Mouse (Mus musculus) hindbrain, embryonic 15.5 days (tissue): Measurements from ENCODE around the gene Ppp1r37. TPM values are rescaled to one million over a fixed set of nuclear protein-coding genes. Genes with fewer than 3 reads are reported as not detected.

Experiments used
- ATAC-seq: fragments of 200-750 bp; cut with Nextera tagmentation; 2 replicates; pipeline ENCODE4 v1.8.0; 2017; ENCODE audit warnings: low read depth, moderate number of reproducible peaks, moderate TSS enrichment; ENCODE audit not compliant: low FRiP score
- H3K27ac ChIP-seq: fragments of 300-500 bp; sonication (generic); replicated peaks from 2 replicates; pipeline ENCODE4 v1.5.1; 2015; ENCODE audit warnings: mild to moderate bottlenecking, inconsistent platforms
- H3K27me3 ChIP-seq: fragments of 300-500 bp; sonication (generic); 2 replicates; pipeline ENCODE4 v1.6.1; 2015; ENCODE audit warnings: control low read depth, inconsistent platforms
- H3K36me3 ChIP-seq: fragments of 300-500 bp; sonication (generic); 2 replicates; pipeline ENCODE4 v1.6.1; 2015; ENCODE audit warnings: control low read depth, inconsistent platforms
- H3K4me1 ChIP-seq: fragments of 300-500 bp; sonication (generic); replicated peaks from 2 replicates; pipeline ENCODE4 v1.6.1; 2015; ENCODE audit warnings: control low read depth, inconsistent platforms
- H3K4me2 ChIP-seq: fragments of 300-500 bp; sonication (generic); 2 replicates; pipeline ENCODE4 v1.6.1; 2015; ENCODE audit warnings: moderate library complexity, mild to moderate bottlenecking, inconsistent platforms
- H3K4me3 ChIP-seq: fragments of 300-500 bp; sonication (generic); 2 replicates; pipeline ENCODE4 v1.5.1; 2015; ENCODE audit warnings: mild to moderate bottlenecking, inconsistent platforms
- H3K9ac ChIP-seq: fragments of 300-500 bp; sonication (generic); 2 replicates; pipeline ENCODE4 v1.6.1; 2015; ENCODE audit warnings: inconsistent platforms
- H3K9me3 ChIP-seq: fragments of 300-500 bp; sonication (generic); 2 replicates; pipeline ENCODE4 v1.6.1; 2016; ENCODE audit warnings: control low read depth, inconsistent platforms
- WGBS: fragments of 180-500 bp; shearing (Covaris S2); methylation state at CpG from one replicate; pipeline ENCODE4 v1.1.7; 2015; 5-methylcytosine and 5-hydroxymethylcytosine counted together
- polyA plus RNA-seq: library from polyadenylated mRNA; unstranded; fragments of >200 nt; fragmentation: Nextera tagmentation; extraction: Ambion mirVana; gene quantifications from 2 replicates; pipeline ENCODE4 v1.2.1, GENCODE M21; 2015

Ppp1r37 gene
- polyA plus RNA-seq, 1 experiment from 2014 or later: 46.6 TPM

- no peaks in the 10 kb centered on the region for H3K9me3 ChIP-seq
- 0 out of 2 replicates have a peak, but pooled peaks cover 5% of the 10 kb centered on the region for H3K36me3 ChIP-seq
- H3K4me3 ChIP-seq: no peak overlapping the region
- 80% methylated on average over 5 of the region's 5 CpGs for WGBS
- no peaks in the 10 kb centered on the region for H3K27me3 ChIP-seq
- H3K9ac ChIP-seq: no peak overlapping the region
- no peak overlapping the region for H3K4me2 ChIP-seq
- peaks cover 6% of the 10 kb centered on the region; the same call in 1 of the 2 replicates for H3K4me1 ChIP-seq
- H3K27ac ChIP-seq: no peak overlapping the region
- ATAC-seq: no peak
Measured at GRCm38 (mm10) chr7:19551634-19552033, 11.2 kb downstream of the Ppp1r37 start.

- 0 out of 2 replicates have a peak, but pooled peaks cover 5% of the 10 kb centered on the region for H3K36me3 ChIP-seq
- H3K9me3 ChIP-seq: no peaks in the 10 kb centered on the region
- H3K4me1 ChIP-seq: 0 out of 2 replicates have a peak, but pooled peaks cover 4% of the 10 kb centered on the region
- ATAC-seq: no peak
- H3K27me3 ChIP-seq: no peaks in the 10 kb centered on the region
- no peak overlapping the region for H3K27ac ChIP-seq
- 93% methylated on average over 10 of the region's 10 CpGs for WGBS
- no peak overlapping the region for H3K4me2 ChIP-seq
- H3K9ac ChIP-seq: no peak overlapping the region
- H3K4me3 ChIP-seq: no peak overlapping the region
Measured at GRCm38 (mm10) chr7:19549394-19549793, 13.5 kb downstream of the Ppp1r37 start.

GRCm38 (mm10) chr7:19547344-19547969, 15.4 kb downstream of the Ppp1r37 start:
- 66% methylated on average over 2 of the region's 2 CpGs for WGBS
- no peak overlapping the region for H3K4me2 ChIP-seq
- H3K36me3 ChIP-seq: 0 out of 2 replicates have a peak, but pooled peaks cover under 1% of the 10 kb centered on the region
- no peak for ATAC-seq
- no peak overlapping the region for H3K4me3 ChIP-seq
- peaks cover 7% of the 10 kb centered on the region for H3K4me1 ChIP-seq
- H3K27ac ChIP-seq: no peak overlapping the region
- no peaks in the 10 kb centered on the region for H3K9me3 ChIP-seq
- no peak overlapping the region for H3K9ac ChIP-seq
- no peaks in the 10 kb centered on the region for H3K27me3 ChIP-seq

GRCm38 (mm10) chr7:19546007-19546406, 16.9 kb downstream of the Ppp1r37 start:
- H3K4me1 ChIP-seq: peaks cover 22% of the 10 kb centered on the region
- H3K27ac ChIP-seq: no peak overlapping the region
- H3K27me3 ChIP-seq: no peaks in the 10 kb centered on the region
- no peaks in the 10 kb centered on the region for H3K36me3 ChIP-seq
- ATAC-seq: no peak
- H3K9me3 ChIP-seq: no peaks in the 10 kb centered on the region
- no peak overlapping the region for H3K9ac ChIP-seq
- H3K4me3 ChIP-seq: no peak overlapping the region
- WGBS: 65% methylated on average over 3 of the region's 3 CpGs
- H3K4me2 ChIP-seq: no peak overlapping the region

- Histone ChIP-seq H3K9ac (no peak overlapping the region), H3K4me2 (no peak overlapping the region), H3K36me3 (no peaks in the 10 kb centered on the region), H3K4me3 (no peak overlapping the region), H3K4me1 (peaks cover 22% of the 10 kb centered on the region), H3K27me3 (no peaks in the 10 kb centered on the region), H3K27ac (no peak overlapping the region), H3K9me3 (no peaks in the 10 kb centered on the region)
- 62% methylated on average over 6 of the region's 6 CpGs for WGBS
- no peak for ATAC-seq
Measured at GRCm38 (mm10) chr7:19543584-19543983, 19.3 kb downstream of the Ppp1r37 start.

GRCm38 (mm10) chr7:19542155-19542691, 20.7 kb downstream of the Ppp1r37 start:
- 48% methylated on average over 8 of the region's 8 CpGs for WGBS
- Histone ChIP-seq H3K27ac (no peak overlapping the region), H3K4me1 (peaks cover 22% of the 10 kb centered on the region), H3K9me3 (no peaks in the 10 kb centered on the region), H3K36me3 (no peaks in the 10 kb centered on the region), H3K4me3 (no peak overlapping the region), H3K4me2 (no peak overlapping the region), H3K9ac (no peak overlapping the region), H3K27me3 (no peaks in the 10 kb centered on the region)
- peak; percentile 73 for ATAC-seq

- H3K4me3 ChIP-seq: no peak overlapping the region
- no peaks in the 10 kb centered on the region for H3K9me3 ChIP-seq
- no peaks in the 10 kb centered on the region for H3K27me3 ChIP-seq
- no peak overlapping the region for H3K9ac ChIP-seq
- ATAC-seq: peak; percentile 5; the same call in 1 of the 2 replicates
- no peak overlapping the region for H3K4me2 ChIP-seq
- H3K27ac ChIP-seq: no peak overlapping the region; the same call in 1 of the 2 replicates
- peaks cover 22% of the 10 kb centered on the region for H3K4me1 ChIP-seq
- 58% methylated on average over 7 of the region's 7 CpGs for WGBS
- H3K36me3 ChIP-seq: no peaks in the 10 kb centered on the region
Measured at GRCm38 (mm10) chr7:19541681-19542154, 21.2 kb downstream of the Ppp1r37 start.

- Histone ChIP-seq H3K9me3 (no peaks in the 10 kb centered on the region), H3K4me2 (no peak overlapping the region), H3K36me3 (no peaks in the 10 kb centered on the region), H3K27ac (peak overlapping the region; percentile 28; the same call in 1 of the 2 replicates), H3K4me3 (no peak overlapping the region), H3K27me3 (no peaks in the 10 kb centered on the region), H3K9ac (no peak overlapping the region), H3K4me1 (peaks cover 19% of the 10 kb centered on the region)
- no peak for ATAC-seq
- 79% methylated on average over 2 of the region's 2 CpGs for WGBS
Measured at GRCm38 (mm10) chr7:19540771-19541566, 21.9 kb downstream of the Ppp1r37 start.

- no peak overlapping the region for H3K4me3 ChIP-seq
- H3K9me3 ChIP-seq: no peaks in the 10 kb centered on the region
- H3K36me3 ChIP-seq: peaks cover 25% of the 10 kb centered on the region
- H3K27ac ChIP-seq: no peak overlapping the region
- ATAC-seq: no peak
- H3K4me1 ChIP-seq: no peaks in the 10 kb centered on the region; the same call in 1 of the 2 replicates
- WGBS: 93% methylated on average over 10 of the region's 10 CpGs
- H3K4me2 ChIP-seq: no peak overlapping the region
- H3K27me3 ChIP-seq: no peaks in the 10 kb centered on the region
- H3K9ac ChIP-seq: no peak overlapping the region
Measured at GRCm38 (mm10) chr7:19534676-19535075, 28.2 kb downstream of the Ppp1r37 start.

GRCm38 (mm10) chr7:19532240-19532639, 30.6 kb downstream of the Ppp1r37 start:
- no peaks in the 10 kb centered on the region for H3K9me3 ChIP-seq
- ATAC-seq: no peak
- no peak overlapping the region for H3K9ac ChIP-seq
- H3K4me2 ChIP-seq: no peak overlapping the region
- no peaks in the 10 kb centered on the region for H3K27me3 ChIP-seq
- no peaks in the 10 kb centered on the region; the same call in 1 of the 2 replicates for H3K4me1 ChIP-seq
- no peak overlapping the region for H3K4me3 ChIP-seq
- 76% methylated on average over 14 of the region's 14 CpGs for WGBS
- H3K27ac ChIP-seq: no peak overlapping the region
- H3K36me3 ChIP-seq: peaks cover 30% of the 10 kb centered on the region

- Histone ChIP-seq H3K9me3 (no peaks in the 10 kb centered on the region), H3K4me3 (no peak overlapping the region), H3K4me2 (no peak overlapping the region), H3K9ac (no peak overlapping the region), H3K4me1 (no peaks in the 10 kb centered on the region; the same call in 1 of the 2 replicates), H3K27ac (no peak overlapping the region), H3K36me3 (peaks cover 30% of the 10 kb centered on the region), H3K27me3 (no peaks in the 10 kb centered on the region)
- no peak for ATAC-seq
- WGBS: 80% methylated on average over 10 of the region's 10 CpGs
Measured at GRCm38 (mm10) chr7:19531077-19531476, 31.8 kb downstream of the Ppp1r37 start.

- Histone ChIP-seq H3K4me3 (no peak overlapping the region), H3K4me1 (peaks cover 27% of the 10 kb centered on the region), H3K4me2 (no peak overlapping the region), H3K36me3 (0 out of 2 replicates have a peak, but pooled peaks cover 5% of the 10 kb centered on the region), H3K27me3 (peaks cover 47% of the 10 kb centered on the region), H3K9ac (no peak overlapping the region), H3K27ac (no peak overlapping the region), H3K9me3 (no peaks in the 10 kb centered on the region)
- 67% methylated on average over 2 of the region's 2 CpGs for WGBS
- ATAC-seq: no peak
Measured at GRCm38 (mm10) chr7:19525105-19525481, 37.8 kb downstream of the Ppp1r37 start.
